Mouse (Mus musculus): ENCODE measurements around the gene Cpne2.

- TF ChIP-seq CTCF (IDR thresholded peaks at IDR 0.05; ENCODE audit: low read depth, low read length) = peak; percentile 37
- TF ChIP-seq POLR2A (IDR thresholded peaks at IDR 0.05; ENCODE audit: borderline replicate concordance, low read depth, low read length) = no peak
Measured at GRCm38 (mm10) chr8:94532873-94533671, at the start of gene Cpne2.

Data from bone marrow macrophage, adult 2 months (primary cell).